Mouse (Mus musculus): Measurements from ENCODE around the gene March10. TPM values are rescaled to one million over a fixed set of nuclear protein-coding genes. Genes with fewer than 3 reads are reported as not detected.

Gene March10
- total RNA-seq, 2 experiments from 2014 or later, result 0.47 to 0.81 TPM

DNA sequence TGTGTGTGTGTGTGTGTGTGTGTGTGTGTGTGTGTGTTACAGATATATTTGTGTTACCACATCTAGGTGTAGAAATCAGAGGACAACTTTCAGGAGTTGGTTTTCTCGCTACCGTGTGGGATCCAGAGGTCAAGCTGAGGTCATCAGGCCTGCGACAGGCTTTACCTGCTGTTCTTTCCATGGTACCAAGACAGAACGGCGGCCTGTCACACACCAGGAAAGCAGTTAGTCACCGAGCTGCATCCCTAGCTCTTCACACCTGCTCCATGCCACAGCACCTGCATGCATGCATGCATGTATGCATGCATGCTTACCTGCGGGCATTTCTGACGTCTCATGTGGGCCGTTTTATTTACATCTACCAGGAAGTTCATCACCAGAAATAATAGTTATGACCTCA is 9.0 kb upstream of the March10 start:
- DNase-seq, result no peak

DNA sequence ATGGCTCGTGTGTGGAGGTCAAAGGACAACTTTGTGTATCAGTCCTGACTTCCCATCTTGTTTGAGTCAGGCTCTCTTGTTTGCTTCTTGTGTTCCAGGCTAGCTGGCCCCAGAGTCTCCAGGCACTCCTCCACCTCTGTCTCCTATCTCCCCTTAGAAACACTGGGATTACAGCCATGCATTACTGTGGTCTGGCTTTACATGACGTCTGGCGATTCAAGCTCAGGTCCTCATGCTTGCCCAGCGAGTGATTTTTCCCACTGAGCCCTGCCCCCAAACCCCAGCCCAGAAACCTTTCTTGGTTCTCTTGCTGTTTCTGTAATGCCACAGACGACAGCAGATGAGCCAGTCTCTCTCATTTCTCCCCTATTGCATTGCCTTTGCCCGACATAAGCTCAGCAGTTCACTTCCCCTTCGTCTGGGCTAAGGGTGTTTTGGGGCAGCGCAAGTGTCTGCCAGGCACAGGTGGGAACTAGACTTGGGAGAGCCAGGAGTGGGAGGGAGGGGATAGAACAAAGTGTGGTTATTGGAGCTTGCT is 8.0 kb upstream of the March10 start:
- DNase-seq, result no peak

DNA sequence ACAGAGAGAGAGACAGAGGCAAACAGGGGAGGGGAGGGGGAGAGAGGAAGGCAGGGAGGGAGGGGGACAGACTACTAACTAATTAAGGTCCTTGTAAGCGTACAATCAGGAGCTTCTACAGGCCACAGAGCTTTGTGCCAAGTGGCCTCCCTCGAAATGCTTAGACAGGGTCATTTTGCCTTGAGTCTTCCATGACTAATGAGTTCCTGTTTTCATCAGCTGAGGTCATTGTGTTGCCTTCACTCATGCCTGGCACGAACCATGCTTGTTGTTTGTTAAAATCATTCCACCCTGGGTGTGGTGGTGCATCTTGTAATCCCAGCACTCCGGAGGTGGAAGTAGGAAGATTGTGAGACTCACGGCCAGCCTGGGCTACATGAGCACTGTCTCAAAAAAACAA is 3.4 kb upstream of the March10 start:
- no peak for DNase-seq

DNA sequence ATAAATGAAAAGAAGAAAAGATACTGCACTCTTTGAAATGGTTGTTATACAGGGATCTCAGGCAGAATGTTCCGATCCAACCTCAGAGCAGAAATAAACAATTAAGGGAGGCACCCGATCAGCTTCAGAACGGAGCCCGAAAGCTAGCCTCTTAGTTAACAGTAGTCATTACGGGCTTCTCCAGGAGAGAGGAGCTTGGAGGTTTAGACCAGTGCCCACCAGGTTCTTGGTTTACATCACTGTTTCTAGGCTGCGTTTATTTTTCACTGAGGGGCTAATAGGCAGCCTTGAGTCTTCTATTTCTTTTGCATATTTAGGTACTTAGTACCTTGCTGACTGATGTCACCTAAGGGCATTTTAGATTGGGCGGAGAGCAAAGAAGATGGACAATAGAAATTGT is 506 bp upstream of the March10 start:
- DNase-seq, result no peak

DNA sequence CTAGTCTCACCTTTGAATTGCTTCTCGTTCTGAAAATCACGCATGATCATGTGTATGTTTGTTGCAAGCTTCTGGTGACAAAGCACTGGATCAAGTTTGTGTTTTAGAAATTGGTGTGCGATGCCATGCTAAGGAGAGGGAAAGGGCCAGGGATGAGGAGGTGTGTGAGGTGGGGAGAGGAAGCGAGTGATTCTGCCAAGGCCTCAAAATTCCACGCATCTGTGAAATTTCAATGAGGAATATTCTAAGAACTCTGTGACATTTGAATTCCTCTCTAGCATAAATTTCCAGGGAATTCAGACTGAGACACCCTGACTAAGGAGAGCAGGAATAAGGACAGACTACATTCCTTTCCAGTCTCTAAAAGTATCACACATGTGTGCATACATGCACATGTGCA is 1.4 kb downstream of the March10 start:
- no peak for DNase-seq

DNA sequence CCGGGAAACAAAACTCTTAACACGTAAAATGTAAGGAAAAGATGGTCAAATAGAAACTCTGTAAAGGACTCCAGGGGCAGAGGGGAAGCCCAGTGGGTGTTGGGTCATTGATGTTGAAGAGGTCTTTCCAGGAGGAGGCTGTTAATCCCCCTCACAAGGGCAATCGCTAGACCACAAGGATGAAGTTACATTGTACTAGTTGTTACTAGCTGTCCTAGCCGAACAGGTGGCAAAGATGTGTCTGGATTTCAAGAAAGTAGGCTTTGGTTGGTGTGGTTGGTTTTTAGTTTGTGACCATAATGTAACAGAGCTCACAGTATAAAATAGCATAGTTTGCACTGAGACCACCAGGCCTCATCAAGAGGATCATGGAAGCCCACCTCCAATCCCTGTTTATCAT is 3.5 kb downstream of the March10 start:
- no peak for DNase-seq

DNA sequence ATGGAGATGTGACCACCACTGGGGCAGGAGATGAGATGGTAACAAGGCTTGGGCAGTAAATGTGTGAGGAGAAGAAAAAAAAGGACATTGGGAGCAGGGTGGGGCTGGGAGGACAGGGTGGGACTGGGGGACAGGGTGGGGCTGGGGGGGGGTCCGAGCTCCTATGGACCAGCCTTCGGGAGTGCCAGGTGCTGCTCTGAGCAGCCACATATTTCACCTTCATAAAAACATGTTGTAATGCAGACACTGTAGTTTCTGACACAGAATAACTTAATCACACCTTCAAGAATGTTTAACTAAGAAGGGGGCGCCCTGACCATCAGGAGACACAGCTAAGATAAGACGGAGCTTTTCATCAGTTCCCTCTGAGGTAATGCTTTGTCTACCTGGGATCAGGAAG is 4.0 kb downstream of the March10 start:
- DNase-seq, result no peak

DNA sequence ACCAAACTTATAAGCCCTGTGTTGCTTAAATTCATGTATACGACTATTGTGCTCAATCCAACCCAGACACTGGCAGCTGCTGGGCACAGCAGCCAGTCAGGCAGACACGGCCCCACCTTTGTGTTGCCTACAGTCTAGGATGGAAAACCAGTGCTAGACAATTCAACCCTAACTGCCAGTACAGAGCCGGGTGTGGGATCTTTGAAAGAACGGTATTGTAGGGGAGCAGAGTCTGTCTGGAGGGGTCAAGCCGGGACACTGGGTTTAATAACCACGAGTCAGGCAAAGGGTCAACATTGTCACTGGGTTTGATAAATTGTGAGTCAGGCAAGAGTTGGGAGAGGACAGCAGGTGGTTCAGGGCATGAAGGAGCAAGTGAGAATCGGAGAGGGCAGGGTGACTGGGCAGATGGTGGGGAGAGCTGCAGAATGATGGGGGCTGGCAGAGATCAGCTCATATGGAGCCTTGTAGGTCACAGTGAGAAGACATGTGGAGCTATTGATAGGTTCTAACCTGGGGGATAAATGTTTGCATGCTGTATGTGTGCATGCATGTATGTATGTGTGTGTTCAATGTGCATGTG is 4.9 kb downstream of the March10 start:
- no peak for DNase-seq

DNA sequence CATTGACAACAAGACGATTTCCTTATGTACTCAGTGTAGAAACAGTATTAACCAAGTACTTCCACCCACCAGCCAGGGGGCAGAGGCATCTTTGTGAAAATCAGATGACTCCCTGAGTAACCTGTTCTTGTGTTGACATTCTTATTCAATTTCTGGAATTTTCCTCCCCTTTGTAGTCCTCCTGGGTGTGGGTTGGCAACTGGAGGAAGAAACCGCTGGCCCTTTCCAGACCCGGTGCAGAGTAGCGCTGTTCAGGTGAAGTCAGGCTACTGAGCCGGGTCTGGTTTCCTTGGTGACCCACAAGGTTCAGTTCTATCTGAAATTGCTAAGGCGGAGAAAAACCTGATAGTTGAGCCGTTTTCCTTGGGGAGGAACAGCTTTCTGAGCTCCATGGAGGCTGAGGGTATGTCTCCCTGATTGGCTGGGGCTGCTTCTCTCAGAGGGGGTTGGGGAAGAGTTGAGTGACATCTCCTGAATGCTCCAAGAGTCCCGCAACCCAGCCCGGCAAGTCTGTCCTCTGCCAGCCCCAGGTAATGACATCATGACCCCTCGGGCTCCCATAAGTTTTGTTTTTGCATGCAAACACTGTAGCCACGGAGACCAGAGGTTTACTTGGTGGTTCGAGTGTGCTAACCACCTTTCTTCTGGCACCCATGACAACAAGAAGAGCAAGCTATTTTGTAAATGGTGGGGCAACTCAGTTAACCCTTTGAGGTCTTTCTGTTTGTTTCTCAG is 6.8 kb downstream of the March10 start:
- no peak for DNase-seq

DNA sequence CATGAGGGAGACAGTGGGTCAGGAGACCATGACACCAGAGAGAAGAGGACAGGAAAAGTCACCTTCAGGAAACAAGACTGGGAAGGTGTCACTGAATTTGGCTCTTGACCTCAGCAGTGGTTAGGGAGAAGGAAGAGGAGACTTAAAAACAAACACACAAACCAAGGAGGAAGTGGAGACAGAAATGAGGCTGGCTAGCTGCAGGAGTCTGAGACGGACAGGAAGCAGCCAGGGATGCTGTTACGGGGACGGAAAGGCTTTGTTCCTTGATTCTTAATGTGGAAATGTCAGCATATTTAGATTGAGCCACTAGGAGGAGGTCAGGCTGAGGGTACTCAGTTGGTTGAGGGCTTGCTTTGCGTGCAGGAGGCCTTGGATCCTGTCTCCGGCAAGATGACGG is 8.9 kb downstream of the March10 start:
- no peak for DNase-seq

DNA sequence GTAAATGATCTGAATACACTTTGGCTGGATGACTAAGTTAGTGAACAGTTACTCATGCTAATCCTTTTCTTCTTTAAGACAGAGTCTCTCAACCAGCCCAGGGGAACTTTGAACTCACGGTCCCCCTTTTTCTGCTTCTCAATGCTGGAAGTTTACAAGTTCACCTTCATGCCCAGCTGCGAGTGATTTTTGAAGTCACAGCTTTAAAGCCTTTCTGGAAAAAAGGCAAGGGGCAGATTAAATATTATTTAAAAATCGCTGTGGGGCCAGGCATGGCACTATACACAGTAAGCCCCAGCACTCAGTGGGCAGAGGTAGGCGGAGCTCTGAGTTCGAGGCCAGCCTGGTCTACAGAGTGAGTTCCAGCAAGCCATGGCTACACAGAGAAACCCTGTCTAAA is 10.3 kb downstream of the March10 start:
- DNase-seq, result no peak

DNA sequence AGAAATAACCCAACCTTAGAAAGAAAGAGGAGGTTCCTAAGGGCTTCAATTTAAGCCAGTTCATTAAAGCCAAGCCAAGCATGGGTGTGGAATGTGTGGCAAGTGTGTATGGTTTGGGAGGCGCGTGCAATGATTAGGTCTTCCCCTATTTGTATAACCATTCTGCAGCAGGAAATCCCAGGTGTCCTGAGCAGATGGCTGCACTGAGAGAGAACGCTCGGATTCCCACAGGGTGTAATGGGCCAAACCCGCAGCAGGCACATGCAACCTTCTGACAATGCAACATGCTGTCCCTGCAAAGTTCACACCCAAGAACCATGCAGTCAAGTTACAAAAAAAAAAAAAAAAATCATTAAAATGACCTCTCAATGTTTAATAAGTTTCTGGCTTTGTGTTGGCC is 10.8 kb downstream of the March10 start:
- DNase-seq, result no peak

DNA sequence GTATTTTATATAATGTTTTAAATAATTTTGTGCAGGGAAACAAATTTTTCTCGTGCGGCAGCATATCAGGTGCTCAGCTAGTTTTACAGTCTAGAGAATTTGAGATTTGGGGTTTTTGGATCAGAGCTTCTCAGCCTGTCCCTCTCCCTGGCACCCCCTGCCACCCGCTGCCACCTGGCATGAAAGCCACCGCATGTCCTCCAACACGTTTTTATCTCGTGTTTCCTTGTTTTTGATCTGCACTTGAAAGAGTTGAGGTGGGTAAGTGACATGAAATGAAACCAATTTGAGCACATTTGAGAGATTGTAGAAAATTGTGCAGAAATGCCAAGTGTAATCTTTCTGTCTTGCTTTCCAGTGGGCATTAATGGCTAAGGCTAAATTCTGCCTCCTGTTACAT is 11.6 kb downstream of the March10 start:
- no peak for DNase-seq

DNA sequence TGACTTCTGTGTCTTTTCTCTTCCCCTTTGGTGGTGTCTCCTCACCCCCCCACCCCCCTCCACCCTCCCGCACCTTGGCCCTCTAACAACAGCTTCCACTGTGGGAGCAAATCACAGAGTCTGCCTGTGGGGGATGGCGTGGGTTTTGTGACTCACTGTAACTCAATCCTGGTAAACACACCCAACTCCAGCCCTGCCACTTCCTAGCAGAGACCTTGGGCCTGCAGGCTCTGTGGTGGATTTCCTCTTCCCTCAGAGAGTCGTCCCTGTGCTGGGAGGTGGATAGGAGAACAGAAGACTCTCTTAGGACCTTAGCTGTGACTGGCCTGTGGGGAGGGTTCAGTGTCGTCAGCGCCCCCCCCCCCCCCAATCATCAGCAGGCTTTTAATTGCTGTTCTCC is 13.0 kb downstream of the March10 start:
- no peak for DNase-seq

DNA sequence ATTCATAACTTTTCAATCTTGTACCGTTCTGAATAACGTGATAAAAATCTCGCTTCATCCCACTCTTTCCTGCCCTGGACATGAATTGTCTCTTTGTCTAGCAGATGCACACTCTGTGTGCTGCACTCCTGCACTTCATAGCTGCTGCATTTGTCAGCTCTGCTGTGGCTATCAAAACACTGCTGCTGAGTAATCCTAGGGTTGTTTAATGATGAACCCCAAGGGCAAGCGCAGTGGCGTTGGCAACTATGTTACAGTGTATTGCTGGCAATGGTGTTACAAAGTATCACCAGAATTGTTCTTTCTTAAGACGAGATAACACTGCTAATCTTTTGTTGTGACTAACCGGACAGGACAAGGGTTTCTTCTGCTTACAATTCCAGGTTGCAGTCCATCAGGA is 16.7 kb downstream of the March10 start:
- no peak for DNase-seq

DNA sequence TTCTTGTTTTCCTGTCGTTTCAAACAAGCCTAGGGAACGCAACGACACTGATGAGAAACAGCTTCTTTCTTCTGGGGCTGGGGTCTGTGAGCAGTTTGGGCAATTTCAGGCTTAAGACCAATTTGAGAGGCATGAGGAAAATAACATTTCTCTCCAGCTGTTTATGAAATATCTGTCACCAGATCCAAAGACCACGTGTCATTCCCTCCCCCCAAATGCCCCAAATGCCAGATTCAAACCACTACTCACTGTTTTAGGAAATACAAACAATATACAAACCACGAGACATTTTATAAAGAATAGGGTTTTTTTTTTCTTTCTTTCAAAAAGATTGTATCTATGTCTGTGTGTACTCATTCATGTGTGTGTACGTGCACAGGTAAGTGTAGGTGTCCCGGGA is 17.6 kb downstream of the March10 start:
- no peak for DNase-seq

DNA sequence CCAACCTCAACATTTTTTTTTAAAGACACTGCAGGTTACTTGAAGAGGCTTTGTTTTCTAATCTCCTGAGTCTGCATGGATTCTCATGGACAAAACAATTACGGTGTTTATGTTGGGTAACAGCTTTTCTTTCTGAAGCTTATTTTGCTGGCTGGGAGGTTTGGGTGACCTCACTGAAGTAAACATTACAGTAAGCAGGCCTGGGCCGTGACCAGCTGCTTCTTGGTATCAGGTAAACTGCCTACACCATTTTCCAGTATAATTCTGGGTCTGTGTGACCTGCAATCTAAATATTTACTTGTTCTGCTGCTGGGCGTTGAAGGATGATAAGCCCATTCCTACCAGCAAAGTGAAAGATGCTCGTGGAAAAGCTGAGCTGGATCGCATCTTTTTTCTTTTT is 30.1 kb downstream of the March10 start:
- DNase-seq, result no peak

DNA sequence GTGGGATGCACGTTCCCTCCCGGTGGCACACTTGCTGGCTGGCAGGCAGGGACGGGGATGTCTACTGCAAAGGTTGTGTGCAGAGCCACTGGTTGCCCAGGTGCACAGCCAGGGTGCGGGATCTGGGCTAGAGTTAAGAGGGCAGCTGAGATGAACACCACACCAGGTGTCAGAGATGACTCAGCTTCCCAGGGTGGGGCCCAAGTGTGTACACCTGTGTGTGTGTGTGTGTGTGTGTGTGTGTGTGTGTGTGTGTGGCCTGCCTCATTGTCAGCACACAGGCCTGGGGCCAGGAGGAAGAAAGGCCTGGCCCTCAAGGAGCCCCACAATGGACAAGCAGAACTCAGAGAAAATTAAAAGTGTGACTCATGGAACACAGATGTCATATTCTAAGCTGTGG is 31.9 kb downstream of the March10 start:
- no peak for DNase-seq

DNA sequence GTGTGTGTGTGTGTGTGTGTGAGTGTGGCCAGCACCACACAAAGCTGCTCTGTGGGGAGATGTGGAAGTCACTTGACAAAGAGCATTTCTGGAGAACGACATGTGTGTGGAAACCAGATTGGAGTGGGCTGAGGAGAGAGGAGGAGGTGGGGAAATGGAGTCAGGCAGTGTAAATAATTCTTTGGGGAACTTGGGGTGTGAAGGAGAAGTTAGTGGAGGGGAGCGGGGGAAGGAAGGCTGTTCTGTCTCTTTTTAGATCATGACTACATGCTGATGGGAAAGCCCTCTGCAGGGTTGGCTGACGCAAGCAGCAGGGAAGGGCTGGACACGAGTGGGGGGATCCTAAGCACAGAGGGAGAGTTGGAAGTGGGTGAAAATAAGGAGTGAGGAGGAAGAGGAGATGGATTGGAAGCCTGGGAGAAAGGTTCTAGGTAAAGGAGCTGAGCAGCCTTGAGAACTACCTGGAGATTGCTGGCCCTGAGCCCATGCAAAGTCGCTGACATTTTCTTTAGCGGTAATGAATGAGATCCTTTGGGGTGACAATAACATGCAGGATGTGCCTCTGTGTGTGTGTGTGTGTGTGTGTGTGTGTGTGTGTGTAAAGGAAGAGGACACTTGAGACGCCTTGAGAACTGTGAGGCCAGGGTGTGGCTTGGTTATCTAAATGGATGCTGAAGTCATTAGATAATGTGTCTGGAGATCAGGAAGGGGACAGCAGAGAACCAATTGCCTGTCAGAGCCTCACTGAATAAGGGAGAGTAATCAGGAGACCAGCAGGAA is 35.7 kb downstream of the March10 start:
- peak; percentile 52 to 54 for DNase-seq

DNA sequence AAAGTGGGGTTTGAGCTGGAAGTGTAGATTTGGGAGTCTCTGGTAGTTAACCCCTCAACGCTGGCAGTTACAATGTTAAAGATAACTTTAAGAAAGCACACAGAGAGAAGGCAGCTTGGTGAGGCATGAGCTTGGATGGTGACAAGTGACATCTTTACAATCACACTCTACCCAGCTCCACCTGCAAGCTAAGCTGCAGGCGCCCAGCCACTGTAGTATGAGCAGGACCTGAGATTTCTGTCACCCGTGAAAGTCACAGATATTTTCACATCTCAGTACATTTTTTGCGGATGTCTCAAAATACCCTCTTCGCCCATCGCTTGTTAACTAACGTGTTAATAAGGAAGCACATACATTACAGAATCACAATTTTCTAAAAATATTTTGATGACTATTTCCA is 36.6 kb downstream of the March10 start:
- no peak for DNase-seq

DNA sequence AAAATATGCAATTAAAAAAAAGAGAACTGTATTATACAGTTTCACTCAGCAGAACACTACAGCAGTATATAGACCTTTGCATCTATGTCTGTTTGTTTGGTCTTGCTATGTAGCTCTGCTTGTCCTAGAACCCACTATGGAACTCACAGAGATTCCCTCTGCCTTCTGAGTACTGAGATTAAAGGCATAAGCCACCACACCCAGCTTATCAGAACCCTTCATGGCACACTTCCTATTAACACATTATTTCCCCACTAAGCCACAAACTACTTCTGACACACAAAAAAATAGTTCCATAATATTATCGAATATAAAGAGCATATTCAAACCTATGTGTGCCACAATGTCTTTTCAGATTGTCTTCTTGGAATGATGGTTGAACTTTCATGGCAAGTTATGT is 42.5 kb downstream of the March10 start:
- no peak for DNase-seq

DNA sequence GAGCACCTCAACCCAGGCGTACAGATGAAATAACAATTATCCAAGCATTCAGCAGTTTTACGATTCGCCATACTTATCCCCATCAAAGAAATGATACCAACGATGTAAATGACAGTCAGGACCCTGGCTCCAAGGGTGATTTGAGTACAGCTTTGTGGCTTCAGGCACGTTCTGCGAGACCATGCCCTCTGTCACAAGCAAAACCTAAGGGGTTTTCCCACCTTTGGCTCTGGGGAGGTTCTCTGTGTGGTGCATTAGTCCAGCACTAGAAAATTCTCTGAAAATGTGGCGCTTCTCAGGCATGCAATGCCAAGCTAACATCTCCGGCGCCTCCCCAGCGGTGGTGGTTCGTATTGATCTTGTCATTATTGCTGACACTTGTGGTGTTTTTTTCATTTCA is 47.1 kb downstream of the March10 start:
- no peak for DNase-seq

DNA sequence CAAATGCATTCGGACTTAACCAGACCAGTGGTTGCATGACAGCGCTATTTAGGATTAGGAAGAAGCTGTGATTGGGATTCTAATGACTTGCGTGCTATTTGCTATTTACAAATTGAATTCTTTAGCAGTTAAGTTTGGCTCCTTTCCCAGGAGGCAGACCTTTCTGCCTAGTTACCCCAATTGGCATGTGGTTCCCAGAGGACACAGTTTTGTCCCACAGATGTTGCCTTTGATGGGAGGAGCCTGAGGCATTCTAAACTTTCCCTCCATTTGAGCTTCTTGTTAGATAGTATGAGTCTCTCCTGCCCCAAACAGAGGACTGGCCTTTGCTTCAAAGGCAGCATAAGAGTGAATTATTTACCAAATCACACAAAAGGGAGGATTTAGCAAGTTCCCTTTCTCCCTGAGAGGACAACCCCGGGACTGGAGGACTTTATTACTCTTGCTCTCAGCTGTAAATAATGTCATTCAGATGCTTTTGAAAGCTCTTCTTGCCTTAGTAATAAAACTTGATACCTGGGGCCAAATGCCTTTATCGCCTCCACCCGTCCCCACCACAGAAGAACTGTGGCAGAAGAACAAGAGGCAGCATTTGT is 48.6 kb downstream of the March10 start:
- DNase-seq, result no peak

Measured in layer of hippocampus, postnatal 36 days (tissue).